Mouse (Mus musculus) kidney, adult 2 months (tissue): ENCODE data around the gene Gpc1. TPM values are rescaled to one million over a fixed set of nuclear protein-coding genes. Genes with fewer than 3 reads are reported as not detected.

Source experiments
- DNase-seq: peaks from one replicate; pipeline ENCODE4 v3.0.0; 2021
- H3K27ac ChIP-seq: fragments of 200-500 bp; 2 replicates; pipeline ENCODE4 v1.5.1; 2012; ENCODE audit warnings: low read depth, low read length, control low read depth, inconsistent platforms; ENCODE audit not compliant: insufficient read depth
- H3K27me3 ChIP-seq: fragments of 200-500 bp; replicated peaks from 2 replicates; pipeline ENCODE4 v1.6.1; 2012; ENCODE audit warnings: mild to moderate bottlenecking, moderate library complexity, low read length, inconsistent platforms; ENCODE audit not compliant: control insufficient read depth, insufficient read depth
- H3K36me3 ChIP-seq: fragments of 200-500 bp; 2 replicates; pipeline ENCODE4 v1.6.1; 2012; ENCODE audit warnings: mild to moderate bottlenecking, moderate library complexity, low read length, inconsistent platforms; ENCODE audit not compliant: control insufficient read depth, insufficient read depth
- H3K4me1 ChIP-seq: fragments of 200-500 bp; 2 replicates; pipeline ENCODE4 v1.6.1; 2011; ENCODE audit warnings: low read length; ENCODE audit not compliant: control insufficient read depth, insufficient read depth
- H3K4me3 ChIP-seq: fragments of 200-500 bp; 2 replicates; pipeline ENCODE4 v1.5.1; 2011; ENCODE audit warnings: mild to moderate bottlenecking, low read depth, low read length, control low read depth; ENCODE audit not compliant: insufficient read depth
- CTCF ChIP-seq: fragments of 200-500 bp; conservative IDR thresholded peaks from 2 replicates; pipeline ENCODE4 v1.5.1; 2011; ENCODE audit warnings: low read depth, mild to moderate bottlenecking, control low read depth, low read length, moderate library complexity, mixed read lengths; ENCODE audit not compliant: insufficient read depth, insufficient read length
- POLR2A ChIP-seq: fragments of 200-500 bp; IDR thresholded peaks from one replicate; pipeline ENCODE4 v1.6.1; 2011; ENCODE audit warnings: low read depth, low read length, control low read depth
- WGBS: fragments of 180-500 bp; shearing (Covaris S2); methylation state at CpG from one replicate; pipeline ENCODE4 v1.1.7; 2018; 5-methylcytosine and 5-hydroxymethylcytosine counted together
- polyA plus RNA-seq: library from polyadenylated mRNA; depleted of rRNA; stranded (reverse); fragments of >200 nt; gene quantifications from 2 replicates; pipeline ENCODE4 v1.2.3, GENCODE M21; 2012

Gene Gpc1
- polyA plus RNA-seq, 1 experiment = 21.8 TPM

DNA sequence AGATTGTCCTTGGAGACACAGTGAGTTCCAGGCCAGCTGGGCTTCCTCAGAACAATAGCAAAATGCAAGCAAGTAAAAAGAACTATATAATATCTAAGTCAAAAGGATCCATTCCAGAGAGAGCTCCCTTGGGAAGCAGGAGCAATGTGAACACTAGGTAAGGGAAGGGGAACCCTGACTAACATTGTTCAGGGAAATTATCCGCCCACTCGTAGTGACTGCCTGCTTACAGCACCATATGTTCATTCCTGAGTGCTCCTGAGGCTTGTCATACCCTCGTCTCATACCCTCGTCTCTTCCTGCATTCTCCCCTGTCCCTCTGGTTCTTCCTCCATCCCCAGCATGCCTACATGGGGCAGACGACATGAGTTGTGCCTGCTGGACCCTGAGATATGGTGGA is 37.7 kb upstream of the Gpc1 start:
- H3K27ac ChIP-seq = no peak overlapping the region
- H3K36me3 ChIP-seq = no peaks in the 10 kb centered on the region
- H3K27me3 ChIP-seq = no peaks in the 10 kb centered on the region
- H3K4me1 ChIP-seq = no peaks in the 10 kb centered on the region
- H3K4me3 ChIP-seq = no peak overlapping the region
- no peak for DNase-seq
- 55% methylated on average over 5 of the region's 5 CpGs for WGBS
- no peak for TF ChIP-seq CTCF
- TF ChIP-seq POLR2A = no peak

DNA sequence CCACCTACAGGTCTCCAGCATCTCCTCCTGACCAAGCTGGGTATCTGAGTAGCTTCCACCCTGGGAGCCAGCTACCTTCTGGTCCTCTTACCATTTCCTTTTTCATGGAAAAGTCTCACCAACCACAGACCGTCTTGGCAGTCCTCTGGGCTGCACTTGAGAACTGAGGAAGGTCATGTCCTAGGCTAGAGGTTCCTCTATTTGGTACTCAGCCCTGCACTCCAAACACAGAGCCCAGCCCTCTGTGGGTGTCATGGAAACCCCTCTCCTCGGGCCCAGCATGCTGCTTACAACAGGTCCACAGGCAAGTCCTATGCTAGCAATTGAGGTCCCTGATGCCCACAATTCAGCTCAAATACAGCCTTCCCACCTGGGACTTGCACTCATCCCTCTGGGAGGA is 33.0 kb upstream of the Gpc1 start:
- 69% methylated on average over 2 of the region's 2 CpGs for WGBS
- no peak overlapping the region for H3K27ac ChIP-seq
- H3K36me3 ChIP-seq = no peaks in the 10 kb centered on the region
- TF ChIP-seq CTCF (no peak), POLR2A (no peak)
- DNase-seq = no peak
- H3K4me1 ChIP-seq = no peaks in the 10 kb centered on the region
- H3K4me3 ChIP-seq = no peak overlapping the region
- no peaks in the 10 kb centered on the region for H3K27me3 ChIP-seq

DNA sequence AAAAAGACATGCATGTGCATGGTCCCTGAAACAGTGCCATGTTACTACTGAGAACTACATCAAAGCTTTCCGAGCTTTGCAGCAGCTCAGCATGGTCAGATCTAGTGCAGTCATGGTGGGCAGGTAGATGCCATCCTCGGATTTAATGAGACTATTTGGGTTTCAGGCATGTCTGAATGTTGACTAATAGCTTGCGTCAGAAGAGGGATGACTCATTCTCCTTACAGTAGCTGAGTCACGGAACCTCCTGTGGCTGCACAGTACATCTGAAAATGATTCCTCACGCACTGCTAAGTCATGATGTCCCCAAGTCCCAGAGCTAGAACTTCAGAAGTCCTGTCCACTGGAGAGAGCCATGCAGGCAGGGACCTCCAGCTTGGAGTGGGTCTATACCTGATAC is 31.8 kb upstream of the Gpc1 start:
- H3K27ac ChIP-seq = no peak overlapping the region
- H3K27me3 ChIP-seq = no peaks in the 10 kb centered on the region
- no peak for TF ChIP-seq POLR2A
- TF ChIP-seq CTCF = no peak
- DNase-seq = no peak
- no peaks in the 10 kb centered on the region for H3K36me3 ChIP-seq
- no peaks in the 10 kb centered on the region for H3K4me1 ChIP-seq
- no peak overlapping the region for H3K4me3 ChIP-seq
- 77% methylated on average over 5 of the region's 5 CpGs for WGBS

DNA sequence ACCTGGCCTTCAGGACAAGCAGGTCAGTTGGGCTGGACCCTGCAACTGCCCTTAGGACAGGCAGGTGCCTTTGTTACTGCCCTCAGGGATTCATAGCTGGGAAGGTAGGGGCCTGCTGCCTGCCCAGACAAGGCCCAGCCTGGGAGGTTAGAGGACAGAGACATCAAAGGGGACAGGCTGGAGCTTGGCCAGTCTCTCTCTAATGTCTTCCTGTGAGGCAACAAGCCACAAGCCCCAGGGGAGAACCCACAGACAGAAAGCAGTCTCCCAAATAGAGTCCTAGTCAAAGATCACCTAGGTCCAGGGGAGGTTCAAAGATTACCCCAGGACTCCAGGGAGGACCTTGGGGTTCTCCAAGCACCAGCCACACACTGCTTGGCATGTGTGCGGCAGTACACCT is 29.1 kb upstream of the Gpc1 start:
- no peaks in the 10 kb centered on the region for H3K27me3 ChIP-seq
- H3K36me3 ChIP-seq = no peaks in the 10 kb centered on the region
- DNase-seq = no peak
- H3K27ac ChIP-seq = no peak overlapping the region
- H3K4me1 ChIP-seq = no peaks in the 10 kb centered on the region
- no peak for TF ChIP-seq CTCF
- no peak for TF ChIP-seq POLR2A
- 96% methylated on average over 1 of the region's 1 CpGs for WGBS
- H3K4me3 ChIP-seq = no peak overlapping the region

DNA sequence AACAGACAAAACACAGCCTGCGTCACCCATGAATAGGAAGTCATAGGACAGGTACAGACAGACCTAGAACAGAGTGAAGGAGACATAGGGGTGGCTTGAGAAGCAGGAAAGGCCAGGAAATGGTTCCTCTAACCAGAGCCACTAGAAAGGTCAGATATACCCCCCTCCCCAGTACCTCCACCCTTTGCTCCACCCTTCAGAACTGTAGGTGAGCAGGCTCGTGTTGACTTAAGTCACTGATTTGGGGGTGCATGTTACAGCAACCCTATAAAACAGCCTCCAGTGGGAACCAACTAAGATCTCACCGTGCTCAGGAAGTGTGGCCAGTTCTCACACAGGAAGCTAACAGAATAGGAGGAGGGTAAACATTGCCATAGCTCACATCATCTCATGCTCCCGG is 28.1 kb upstream of the Gpc1 start:
- no peak overlapping the region for H3K27ac ChIP-seq
- no peaks in the 10 kb centered on the region for H3K36me3 ChIP-seq
- 69% methylated on average over 4 of the region's 4 CpGs for WGBS
- no peaks in the 10 kb centered on the region for H3K27me3 ChIP-seq
- no peak for DNase-seq
- no peaks in the 10 kb centered on the region for H3K4me1 ChIP-seq
- no peak for TF ChIP-seq CTCF
- no peak for TF ChIP-seq POLR2A
- no peak overlapping the region for H3K4me3 ChIP-seq

DNA sequence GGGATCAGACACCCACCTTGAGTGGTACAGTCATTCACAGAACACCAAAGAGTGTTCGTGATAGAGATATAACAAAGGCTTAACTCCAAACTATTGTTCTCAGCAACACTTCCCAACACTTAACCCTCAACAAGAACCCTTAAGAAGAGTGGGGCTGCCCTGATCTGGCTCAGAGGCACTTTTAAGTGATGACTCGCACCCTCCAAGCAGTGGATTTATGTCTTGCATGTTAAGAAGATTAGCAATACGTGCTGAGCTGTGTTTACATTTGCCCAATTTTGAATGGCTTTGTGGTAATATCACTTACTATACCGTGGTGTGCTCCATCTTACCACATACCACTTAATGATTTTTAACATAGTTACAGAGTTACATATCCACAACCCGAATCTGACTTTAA is 26.3 kb upstream of the Gpc1 start:
- no peak overlapping the region for H3K4me3 ChIP-seq
- H3K36me3 ChIP-seq = no peaks in the 10 kb centered on the region
- TF ChIP-seq CTCF (no peak), POLR2A (no peak)
- no peak for DNase-seq
- 70% methylated on average over 5 of the region's 5 CpGs for WGBS
- no peaks in the 10 kb centered on the region for H3K4me1 ChIP-seq
- H3K27me3 ChIP-seq = no peaks in the 10 kb centered on the region
- no peak overlapping the region for H3K27ac ChIP-seq

DNA sequence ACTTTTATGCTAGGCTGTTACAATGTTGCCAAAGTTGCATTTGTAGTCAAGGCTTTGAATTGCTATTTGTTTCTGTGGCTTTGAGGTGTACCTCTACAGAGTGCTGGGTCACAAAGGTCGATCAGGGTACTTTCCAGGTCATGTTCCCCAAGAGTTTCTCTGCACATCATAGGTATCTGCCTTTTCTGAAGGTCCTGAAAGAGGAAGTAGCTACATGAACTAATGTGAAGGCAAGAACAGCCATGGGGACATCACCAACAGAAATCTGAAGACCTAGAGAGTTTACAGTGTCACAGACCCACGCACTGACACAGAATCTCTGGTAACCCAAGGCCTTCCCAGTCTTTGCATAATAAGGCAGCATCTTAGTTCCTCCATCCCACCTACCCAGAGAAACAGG is 25.6 kb upstream of the Gpc1 start:
- H3K4me1 ChIP-seq = no peaks in the 10 kb centered on the region
- H3K27me3 ChIP-seq = no peaks in the 10 kb centered on the region
- no peak for DNase-seq
- WGBS = 64% methylated on average over 2 of the region's 2 CpGs
- no peaks in the 10 kb centered on the region for H3K36me3 ChIP-seq
- no peak overlapping the region for H3K27ac ChIP-seq
- TF ChIP-seq POLR2A (no peak), CTCF (no peak)
- no peak overlapping the region for H3K4me3 ChIP-seq

DNA sequence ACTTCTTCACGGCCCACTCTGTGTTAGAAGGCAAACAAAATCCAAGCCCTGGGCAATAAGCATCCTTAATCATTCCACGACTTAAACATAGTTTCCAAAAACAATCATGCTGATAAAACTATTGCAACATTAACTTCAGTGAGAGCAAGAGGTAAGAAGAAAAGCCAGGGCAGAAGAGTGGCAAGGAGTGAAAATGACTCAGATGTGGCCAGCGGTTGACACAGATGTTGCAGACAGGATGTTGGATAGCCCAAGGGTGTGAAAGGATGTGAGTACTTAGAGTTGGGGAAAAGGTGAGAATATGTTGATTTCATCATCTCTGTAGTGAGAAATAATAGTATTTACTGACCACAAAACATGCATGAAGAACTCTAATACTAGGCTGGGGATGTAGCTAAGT is 24.7 kb upstream of the Gpc1 start:
- Histone ChIP-seq H3K4me1 (no peaks in the 10 kb centered on the region), H3K27ac (no peak overlapping the region), H3K36me3 (no peaks in the 10 kb centered on the region), H3K27me3 (no peaks in the 10 kb centered on the region), H3K4me3 (no peak overlapping the region)
- WGBS = 74% methylated on average over 3 of the region's 3 CpGs
- DNase-seq = no peak
- no peak for TF ChIP-seq POLR2A
- TF ChIP-seq CTCF = no peak
